Mouse (Mus musculus): ENCODE data around the gene St6galnac4. TPM values are rescaled to one million over a fixed set of nuclear protein-coding genes. Genes with fewer than 3 reads are reported as not detected.

Gene St6galnac4
- polyA plus RNA-seq, 1 experiment, result 9.4 TPM

GRCm38 (mm10) chr2:32617601-32618000, 30.7 kb downstream of the St6galnac4 start:
- H3K27ac ChIP-seq (ENCODE audit: insufficient read depth, low read length), result no peak overlapping the region
- no peaks in the 10 kb centered on the region for H3K9me3 ChIP-seq (replicated peaks; ENCODE audit: control insufficient read depth, insufficient read depth, low read length, poor library complexity, severe bottlenecking)
- no peaks in the 10 kb centered on the region for H3K27me3 ChIP-seq (ENCODE audit: control insufficient read depth, insufficient read depth, low read length, poor library complexity, severe bottlenecking)
- H3K4me3 ChIP-seq (ENCODE audit: low read depth, low read length), result no peak overlapping the region
- no peak overlapping the region for H3K9ac ChIP-seq (ENCODE audit: low read depth, poor library complexity, severe bottlenecking)
- H3K36me3 ChIP-seq (ENCODE audit: control insufficient read depth, insufficient read depth, low read length, poor library complexity, severe bottlenecking), result peaks cover 11% of the 10 kb centered on the region; the same call in 1 of the 2 replicates
- peaks cover 3% of the 10 kb centered on the region for H3K4me1 ChIP-seq (ENCODE audit: control insufficient read depth, insufficient read depth, low read length)
- TF ChIP-seq EP300 (IDR thresholded peaks at IDR 0.05; ENCODE audit: insufficient read depth, low read depth, low read length) (0 out of 2 replicates have a peak, but pooled peaks have one; percentile 18), CTCF (IDR thresholded peaks at IDR 0.05; ENCODE audit: low read depth, low read length) (peak; percentile 77), POLR2A (IDR thresholded peaks at IDR 0.05; ENCODE audit: insufficient read depth, low read length) (no peak)

DNA sequence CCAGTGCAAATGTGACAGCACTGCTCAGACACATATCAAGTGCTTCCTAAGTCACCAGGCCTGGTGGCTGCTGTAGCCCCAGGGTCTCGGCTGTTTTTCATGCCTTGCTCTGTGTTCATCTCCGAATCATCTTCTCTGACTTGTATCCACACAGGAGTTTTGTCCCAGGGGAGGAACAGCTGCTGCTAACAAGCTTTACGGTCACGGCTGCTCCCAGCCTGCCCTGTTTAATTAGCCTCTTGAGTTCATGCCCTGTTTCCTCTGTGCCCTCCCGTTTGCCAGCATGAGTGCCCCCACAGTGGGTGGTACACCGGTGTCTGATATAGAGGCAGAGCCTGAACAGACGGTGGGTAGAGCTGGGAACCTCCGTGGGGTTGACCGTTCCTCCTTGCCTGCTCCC, 31.2 kb downstream of the St6galnac4 start:
- no peaks in the 10 kb centered on the region for H3K9me3 ChIP-seq (replicated peaks; ENCODE audit: control insufficient read depth, insufficient read depth, low read length, poor library complexity, severe bottlenecking)
- peaks cover 10% of the 10 kb centered on the region; the same call in 1 of the 2 replicates for H3K36me3 ChIP-seq (ENCODE audit: control insufficient read depth, insufficient read depth, low read length, poor library complexity, severe bottlenecking)
- H3K27ac ChIP-seq (ENCODE audit: insufficient read depth, low read length), result no peak overlapping the region

GRCm38 (mm10) chr2:32620682-32621516, 34.0 kb downstream of the St6galnac4 start:
- Histone ChIP-seq H3K4me3 (ENCODE audit: low read depth, low read length) (no peak overlapping the region), H3K4me1 (ENCODE audit: control insufficient read depth, insufficient read depth, low read length) (peaks cover 6% of the 10 kb centered on the region), H3K9ac (ENCODE audit: low read depth, poor library complexity, severe bottlenecking) (no peak overlapping the region), H3K36me3 (ENCODE audit: control insufficient read depth, insufficient read depth, low read length, poor library complexity, severe bottlenecking) (0 out of 2 replicates have a peak, but pooled peaks cover 2% of the 10 kb centered on the region), H3K9me3 (replicated peaks; ENCODE audit: control insufficient read depth, insufficient read depth, low read length, poor library complexity, severe bottlenecking) (no peaks in the 10 kb centered on the region), H3K27ac (ENCODE audit: insufficient read depth, low read length) (no peak overlapping the region), H3K27me3 (ENCODE audit: control insufficient read depth, insufficient read depth, low read length, poor library complexity, severe bottlenecking) (no peaks in the 10 kb centered on the region)
- TF ChIP-seq EP300 (IDR thresholded peaks at IDR 0.05; ENCODE audit: insufficient read depth, low read depth, low read length) (no peak), POLR2A (IDR thresholded peaks at IDR 0.05; ENCODE audit: insufficient read depth, low read length) (no peak)

More for the DNA sequence above, 31.2 kb downstream of the St6galnac4 start:
- Histone ChIP-seq H3K4me1 (ENCODE audit: control insufficient read depth, insufficient read depth, low read length) (peaks cover 3% of the 10 kb centered on the region), H3K9ac (ENCODE audit: low read depth, poor library complexity, severe bottlenecking) (no peak overlapping the region), H3K4me3 (ENCODE audit: low read depth, low read length) (no peak overlapping the region), H3K27me3 (ENCODE audit: control insufficient read depth, insufficient read depth, low read length, poor library complexity, severe bottlenecking) (no peaks in the 10 kb centered on the region)
- TF ChIP-seq EP300 (IDR thresholded peaks at IDR 0.05; ENCODE audit: insufficient read depth, low read depth, low read length), result no peak
- no peak for TF ChIP-seq CTCF (IDR thresholded peaks at IDR 0.05; ENCODE audit: low read depth, low read length)
- TF ChIP-seq POLR2A (IDR thresholded peaks at IDR 0.05; ENCODE audit: insufficient read depth, low read length), result no peak

DNA sequence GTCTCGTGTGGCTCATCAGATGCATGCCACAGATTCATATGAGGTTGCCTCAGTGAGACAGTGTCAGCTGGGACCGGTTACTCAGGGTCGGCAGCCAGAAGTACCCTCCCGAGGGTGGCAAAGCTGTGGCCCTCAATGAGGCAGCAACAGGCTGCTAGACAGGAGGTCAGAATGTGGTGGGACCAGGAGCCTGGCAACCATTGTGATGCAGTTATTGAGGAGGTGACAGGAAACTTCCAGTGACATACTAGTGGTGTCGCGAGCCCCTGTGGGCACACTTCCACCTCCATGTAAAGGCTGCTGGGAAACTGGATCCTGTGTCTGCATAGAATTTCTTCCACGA, 34.6 kb downstream of the St6galnac4 start, which contains the start of gene Ak1:
Gene Ak1, plus strand, starts transcription at position 242 of the 343 bp plus-strand sequence.
- Histone ChIP-seq H3K36me3 (ENCODE audit: control insufficient read depth, insufficient read depth, low read length, poor library complexity, severe bottlenecking) (0 out of 2 replicates have a peak, but pooled peaks cover 2% of the 10 kb centered on the region), H3K9ac (ENCODE audit: low read depth, poor library complexity, severe bottlenecking) (no peak within 1 kb of the TSS), H3K4me3 (ENCODE audit: low read depth, low read length) (no peak within 1 kb of the TSS), H3K4me1 (ENCODE audit: control insufficient read depth, insufficient read depth, low read length) (peaks cover 9% of the 10 kb centered on the region), H3K9me3 (replicated peaks; ENCODE audit: control insufficient read depth, insufficient read depth, low read length, poor library complexity, severe bottlenecking) (no peaks in the 10 kb centered on the region), H3K27me3 (ENCODE audit: control insufficient read depth, insufficient read depth, low read length, poor library complexity, severe bottlenecking) (no peaks in the 10 kb centered on the region), H3K27ac (ENCODE audit: insufficient read depth, low read length) (no peak within 1 kb of the TSS)
- TF ChIP-seq CTCF (IDR thresholded peaks at IDR 0.05; ENCODE audit: low read depth, low read length), result no peak
- TF ChIP-seq EP300 (IDR thresholded peaks at IDR 0.05; ENCODE audit: insufficient read depth, low read depth, low read length), result no peak
- TF ChIP-seq POLR2A (IDR thresholded peaks at IDR 0.05; ENCODE audit: insufficient read depth, low read length), result no peak

- H3K4me1 ChIP-seq (ENCODE audit: control insufficient read depth, insufficient read depth, low read length), result peaks cover 19% of the 10 kb centered on the region
- H3K9me3 ChIP-seq (replicated peaks; ENCODE audit: control insufficient read depth, insufficient read depth, low read length, poor library complexity, severe bottlenecking), result no peaks in the 10 kb centered on the region
- H3K9ac ChIP-seq (ENCODE audit: low read depth, poor library complexity, severe bottlenecking), result no peak overlapping the region
- TF ChIP-seq EP300 (IDR thresholded peaks at IDR 0.05; ENCODE audit: insufficient read depth, low read depth, low read length), result no peak
- TF ChIP-seq CTCF (IDR thresholded peaks at IDR 0.05; ENCODE audit: low read depth, low read length), result no peak
- no peak for TF ChIP-seq POLR2A (IDR thresholded peaks at IDR 0.05; ENCODE audit: insufficient read depth, low read length)
- H3K27me3 ChIP-seq (ENCODE audit: control insufficient read depth, insufficient read depth, low read length, poor library complexity, severe bottlenecking), result no peaks in the 10 kb centered on the region
- H3K4me3 ChIP-seq (ENCODE audit: low read depth, low read length), result no peak overlapping the region
- no peaks in the 10 kb centered on the region for H3K36me3 ChIP-seq (ENCODE audit: control insufficient read depth, insufficient read depth, low read length, poor library complexity, severe bottlenecking)
- no peak overlapping the region for H3K27ac ChIP-seq (ENCODE audit: insufficient read depth, low read length)
Observed at GRCm38 (mm10) chr2:32624111-32624748, 37.3 kb downstream of the St6galnac4 start.
